Mouse (Mus musculus): ENCODE measurements around the gene Polr3e.

GRCm38 (mm10) chr7:120980931-120981924, 63.7 kb downstream of the Polr3e start:
- TF ChIP-seq POLR2A (IDR thresholded peaks at IDR 0.05; ENCODE audit: control insufficient read depth, low read depth, low read length) (no peak), CTCF (IDR thresholded peaks at IDR 0.05; ENCODE audit: control insufficient read depth, insufficient read depth, insufficient replicate concordance, low read depth, low read length) (no peak)

Measured in testis, adult 2 months (tissue).